Mouse (Mus musculus) CH12.LX (cell line): ENCODE results near the gene Gm44503. TPM values are rescaled to one million over a fixed set of nuclear protein-coding genes. Genes with fewer than 3 reads are reported as not detected.

ENCODE experiments used
- DNase-seq: peaks from one replicate; pipeline ENCODE4 v3.0.0-alpha.2; 2013; ENCODE audit errors: extremely low read depth
- H3K27ac ChIP-seq: 2 replicates; pipeline ENCODE4 v1.5.1; 2012; ENCODE audit warnings: low read depth, mild to moderate bottlenecking, control low read depth, moderate library complexity; ENCODE audit not compliant: insufficient read depth
- H3K27me3 ChIP-seq: replicated peaks from 2 replicates; pipeline ENCODE3; 2012; ENCODE audit warnings: inconsistent platforms
- H3K36me3 ChIP-seq, 2 experiments: replicated peaks in 1 of 2; 2 replicates each; pipeline versions ENCODE3 to v1.6.1; 2012; ENCODE audit warnings: inconsistent platforms in 1 of 2, low read length in 1 of 2, mild to moderate bottlenecking in 1 of 2, mixed read lengths in 1 of 2, moderate library complexity in 1 of 2; ENCODE audit not compliant: control insufficient read depth in 1 of 2, insufficient read depth in 1 of 2
- H3K4me1 ChIP-seq, 2 experiments: 2 replicates each; pipeline ENCODE4 v1.6.1; 2012; ENCODE audit warnings: inconsistent platforms in 1 of 2, moderate library complexity in 1 of 2; ENCODE audit not compliant: insufficient read depth in 2 of 2, control insufficient read depth in 1 of 2
- H3K4me2 ChIP-seq: 2 replicates; pipeline ENCODE4 v1.6.1; 2012; ENCODE audit warnings: low read depth, mild to moderate bottlenecking, control low read depth; ENCODE audit not compliant: poor library complexity, insufficient read depth, severe bottlenecking
- H3K4me3 ChIP-seq, 3 experiments: fragments of 150-350 bp in 1 of 3; sonication (generic) in 1 of 3; replicated peaks in 1 of 3; 2 replicates each; pipeline versions ENCODE3 to v1.5.1; 2011 to 2012; ENCODE audit warnings: low read depth in 2 of 3, low read length in 2 of 3, mild to moderate bottlenecking in 2 of 3, moderate library complexity in 2 of 3, control low read depth in 1 of 3, improper control_type of control experiment in 1 of 3, inconsistent platforms in 1 of 3, mixed read lengths in 1 of 3; ENCODE audit not compliant: poor library complexity in 1 of 3
- H3K79me2 ChIP-seq: replicated peaks from 2 replicates; pipeline ENCODE4 v1.6.1; 2012; ENCODE audit warnings: mild to moderate bottlenecking, moderate library complexity; ENCODE audit not compliant: control insufficient read depth, poor library complexity, insufficient read depth, severe bottlenecking; ENCODE audit errors: extremely low read depth
- H3K9ac ChIP-seq: 2 replicates; pipeline ENCODE4 v1.6.1; 2012; ENCODE audit warnings: low read depth, mild to moderate bottlenecking, control low read depth, moderate library complexity; ENCODE audit not compliant: insufficient read depth
- H3K9me3 ChIP-seq: replicated peaks from 2 replicates; pipeline ENCODE3; 2012; ENCODE audit warnings: low read length, inconsistent platforms, mixed read lengths
- CHD1 ChIP-seq: IDR thresholded peaks from 2 replicates; pipeline ENCODE4 v1.6.1; 2012; ENCODE audit warnings: low read depth, low read length, improper control_type of control experiment, inconsistent platforms
- CHD2 ChIP-seq: IDR thresholded peaks from 2 replicates; pipeline ENCODE4 v1.6.1; 2011; ENCODE audit warnings: low read length, improper control_type of control experiment
- CTCF ChIP-seq, 2 experiments: IDR thresholded peaks in 1 of 2; conservative IDR thresholded peaks in 1 of 2; 2 replicates each; pipeline ENCODE4 v1.5.1; 2011 to 2012; ENCODE audit warnings: low read depth in 2 of 2, low read length in 2 of 2, improper control_type of control experiment in 1 of 2, inconsistent platforms in 1 of 2, mild to moderate bottlenecking in 1 of 2, moderate library complexity in 1 of 2
- E2F4 ChIP-seq: IDR thresholded peaks from 2 replicates; pipeline ENCODE4 v1.6.1; 2011; ENCODE audit warnings: low read depth, low read length, improper control_type of control experiment; ENCODE audit not compliant: insufficient replicate concordance
- ELF1 ChIP-seq: IDR thresholded peaks from 2 replicates; pipeline ENCODE4 v1.6.1; 2014; ENCODE audit warnings: low read depth, mild to moderate bottlenecking, inconsistent platforms, low read length, improper control_type of control experiment
- HCFC1 ChIP-seq: IDR thresholded peaks from 2 replicates; pipeline ENCODE4 v1.6.1; 2012; ENCODE audit warnings: low read depth, mild to moderate bottlenecking, inconsistent platforms, low read length, improper control_type of control experiment
- MAX ChIP-seq: IDR thresholded peaks from 2 replicates; pipeline ENCODE4 v1.6.1; 2011; ENCODE audit warnings: low read length, improper control_type of control experiment
- MAZ ChIP-seq: IDR thresholded peaks from 2 replicates; pipeline ENCODE4 v1.6.1; 2012; ENCODE audit warnings: low read depth, mild to moderate bottlenecking, inconsistent platforms, low read length, improper control_type of control experiment, moderate library complexity
- MEF2A ChIP-seq: IDR thresholded peaks from 2 replicates; pipeline ENCODE4 v1.6.1; 2014; ENCODE audit warnings: low read depth, mild to moderate bottlenecking, inconsistent platforms, low read length, improper control_type of control experiment, borderline replicate concordance
- MXI1 ChIP-seq: IDR thresholded peaks from 2 replicates; pipeline ENCODE4 v1.6.1; 2011; ENCODE audit warnings: mild to moderate bottlenecking, low read depth, low read length, improper control_type of control experiment
- MYC ChIP-seq: IDR thresholded peaks from 2 replicates; pipeline ENCODE4 v1.6.1; 2011; ENCODE audit warnings: low read depth, mild to moderate bottlenecking, improper control_type of control experiment, low read length
- PAX5 ChIP-seq: IDR thresholded peaks from 2 replicates; pipeline ENCODE4 v1.6.1; 2012; ENCODE audit warnings: low read length, inconsistent platforms, mixed read lengths
- POLR2A ChIP-seq: IDR thresholded peaks from 2 replicates; pipeline ENCODE4 v1.6.1; 2011; ENCODE audit warnings: low read depth, mild to moderate bottlenecking, improper control_type of control experiment, low read length
- SIN3A ChIP-seq: IDR thresholded peaks from 2 replicates; pipeline ENCODE4 v1.6.1; 2012; ENCODE audit warnings: low read length, improper control_type of control experiment, inconsistent platforms
- UBTF ChIP-seq: IDR thresholded peaks from 2 replicates; pipeline ENCODE4 v1.6.1; 2012; ENCODE audit warnings: low read depth, mild to moderate bottlenecking, inconsistent platforms, low read length, improper control_type of control experiment, moderate library complexity
- USF2 ChIP-seq: conservative IDR thresholded peaks from 2 replicates; pipeline ENCODE4 v1.6.1; 2011; ENCODE audit warnings: low read depth, low read length, improper control_type of control experiment
- dilution Hi-C: fragments of 300-500 bp; cut with MboI; formaldehyde crosslinking; loops from 2 replicates; pipeline ENCODE4 v1.14.3; 2020; ENCODE audit warnings: low sequenced_read_pairs; ENCODE audit not compliant: extremely low pct_unique_long_range_greater_than_20kb, extremely low pct_ligation_motif_present
- in situ Hi-C: fragments of 300-500 bp; cut with MboI; formaldehyde crosslinking; loops from 3 replicates; pipeline ENCODE4 v1.14.3; 2019; ENCODE audit warnings: low sequenced_read_pairs, low pct_ligation_motif_present, low pct_unique_long_range_greater_than_20kb, mixed read lengths
- polyA plus RNA-seq: library from polyadenylated mRNA; unstranded; fragments of >175 nt; gene quantifications from 2 replicates; pipeline ENCODE4 v1.2.1, GENCODE M21; 2012; ENCODE audit warnings: low read depth; ENCODE audit not compliant: insufficient read length
- total RNA-seq, 2 experiments: library from RNA; depleted of rRNA; stranded (reverse); fragments of 300-350 nt in 1 of 2; fragments of >200 nt in 1 of 2; gene quantifications; 2 replicates each; pipeline ENCODE4 v1.2.3; 2012 to 2014

Gene Gm44503
- total RNA-seq (2012; rRNA removed) (not detected in 2 replicates), total RNA-seq (2014; rRNA removed) (not detected in 2 replicates), polyA plus RNA-seq (not detected in 2 replicates)

DNA sequence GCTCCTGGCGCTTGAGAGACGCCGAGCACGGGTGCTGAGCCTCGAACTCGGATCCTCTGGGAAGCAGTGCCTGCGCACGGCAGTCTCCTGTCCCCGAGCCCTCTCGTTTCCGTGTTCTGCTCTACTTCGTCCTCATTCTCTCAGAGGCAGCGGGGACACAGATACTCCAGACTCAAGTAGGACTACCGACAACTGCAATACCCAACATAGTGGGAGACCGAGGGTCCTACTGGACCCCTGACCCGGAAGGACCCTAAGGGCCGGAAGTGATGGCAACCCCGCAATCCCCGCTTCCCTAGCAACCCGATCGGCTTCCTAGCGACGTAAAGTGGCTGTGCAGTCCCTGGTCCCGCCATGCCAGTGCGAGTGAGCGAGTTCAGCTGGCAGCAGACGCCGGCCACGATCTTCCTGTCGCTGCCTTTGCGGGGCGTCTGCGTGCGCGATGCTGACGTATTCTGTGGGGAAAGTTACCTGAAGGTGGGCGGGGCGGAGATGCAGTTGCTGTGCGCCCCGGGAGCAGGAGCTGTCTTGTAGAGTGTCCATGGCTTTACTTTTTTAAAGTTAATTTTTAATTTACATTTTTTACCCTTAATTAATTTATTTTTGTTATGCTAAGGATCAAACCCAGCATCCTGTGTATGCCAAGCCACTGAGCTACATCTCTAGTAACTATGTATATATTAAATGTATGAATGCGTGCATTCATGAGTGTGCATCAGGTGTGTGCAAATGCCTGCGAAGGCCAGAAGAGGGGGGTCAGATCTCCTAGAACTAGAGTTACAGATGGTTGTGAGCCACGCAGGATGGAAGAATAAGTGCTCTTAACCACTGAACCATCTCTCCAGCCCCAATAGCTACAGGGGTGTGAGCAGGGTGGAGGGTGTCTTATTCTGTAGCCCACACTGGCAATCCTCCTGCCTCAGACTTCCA is at the start of gene Gm44503, which contains the start of gene Dyx1c1:
Gene Gm44503, plus strand, starts transcription at position 332 of the 930 bp plus-strand sequence.
Gene Dyx1c1, plus strand, starts transcription at position 265 of the 930 bp plus-strand sequence.
- in situ Hi-C loops = no loop called here
- Histone ChIP-seq H3K9me3 (no peaks in the 10 kb centered on the region), H3K36me3 (no peaks in the 10 kb centered on the region), H3K9ac (no peak within 1 kb of the TSS), H3K27ac (no peak within 1 kb of the TSS), H3K4me2 (no peak within 1 kb of the TSS; the same call in 1 of the 2 replicates), H3K27me3 (no peaks in the 10 kb centered on the region), H3K4me1 (peaks cover 18 to 28% of the 10 kb centered on the region in 2 experiments), H3K4me3 (peak within 1 kb of the TSS; percentile 54 to 74 (median 57))
- dilution Hi-C loops = no loop called here
- peak; percentile 63 for DNase-seq
- TF ChIP-seq MYC (no peak), PAX5 (no peak), HCFC1 (peak; percentile 70), MEF2A (0 out of 2 replicates have a peak, but pooled peaks have one; percentile 34), CHD2 (no peak; the same call in 1 of the 2 replicates), MAX (no peak), POLR2A (0 out of 2 replicates have a peak, but pooled peaks have one; percentile 34), ELF1 (peak; percentile 82), SIN3A (peak; percentile 67), MXI1 (peak; percentile 69; the same call in 1 of the 2 replicates), E2F4 (no peak), USF2 (no peak), CHD1 (no peak), MAZ (no peak)
- TF ChIP-seq, all 38 proteins: peak for 6
- H3K79me2 ChIP-seq = no peaks in the 10 kb centered on the region

DNA sequence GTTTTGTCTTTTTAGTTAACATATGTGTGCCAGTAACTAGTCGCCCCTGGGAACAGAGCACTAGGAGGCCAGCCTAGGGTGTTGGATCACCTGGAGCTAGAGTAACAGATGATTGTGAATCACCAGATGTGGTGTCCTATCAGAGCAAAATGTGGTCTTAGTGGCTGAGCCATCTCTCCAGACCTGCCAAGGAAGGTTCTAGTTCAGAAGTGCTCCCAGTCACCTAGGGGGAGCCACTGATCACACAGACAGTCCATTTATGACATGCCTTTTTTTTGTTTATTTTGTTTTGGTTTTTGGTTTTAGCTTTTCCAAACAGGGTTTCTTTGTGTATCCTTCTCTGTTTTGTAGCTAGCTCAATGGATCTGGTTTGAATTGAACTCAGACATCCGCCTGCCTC is 47.3 kb upstream of the Gm44503 start:
- dilution Hi-C loops (no loop called here), in situ Hi-C loops (no loop called here)
- no peak for DNase-seq
- Histone ChIP-seq H3K9me3 (no peaks in the 10 kb centered on the region), H3K4me1 (no peaks in the 10 kb centered on the region), H3K36me3 (no peaks in the 10 kb centered on the region), H3K9ac (no peak overlapping the region), H3K27ac (no peak overlapping the region), H3K4me3 (no peak overlapping the region), H3K27me3 (no peaks in the 10 kb centered on the region), H3K79me2 (no peaks in the 10 kb centered on the region), H3K4me2 (no peak overlapping the region)
- TF ChIP-seq CTCF (conservative IDR thresholded peaks at IDR 0.05 in 1 of 2, IDR thresholded peaks at IDR 0.05 in 1 of 2; ENCODE audit: low read depth in 2 of 2, low read length in 2 of 2) (peak in 1 of 2 experiments; percentile 27; a peak in 1 of 4 replicates), UBTF (no peak)
